Mouse (Mus musculus) limb, embryonic 14.5 days (tissue): Measurements from ENCODE around the gene Snx32. TPM values are rescaled to one million over a fixed set of nuclear protein-coding genes. Genes with fewer than 3 reads are reported as not detected.

Experiments used
- ATAC-seq: fragments of 200-750 bp; cut with Nextera tagmentation; 2 replicates; pipeline ENCODE4 v1.8.0; 2017; ENCODE audit warnings: low read depth, moderate number of reproducible peaks, moderate TSS enrichment; ENCODE audit not compliant: low FRiP score
- DNase-seq: peaks from one replicate; pipeline ENCODE4 v3.0.0-alpha.2; 2015; ENCODE audit warnings: low spot score
- H3K27ac ChIP-seq: fragments of 300-500 bp; sonication (generic); replicated peaks from 2 replicates; pipeline ENCODE4 v1.5.1; 2014; ENCODE audit warnings: low read depth, mild to moderate bottlenecking, low read length, moderate library complexity, mixed read lengths
- H3K27me3 ChIP-seq: fragments of 300-500 bp; sonication (generic); 2 replicates; pipeline ENCODE4 v1.6.1; 2014; ENCODE audit warnings: low read length, mixed read lengths; ENCODE audit not compliant: control insufficient read depth, insufficient read depth
- H3K36me3 ChIP-seq: fragments of 300-500 bp; sonication (generic); 2 replicates; pipeline ENCODE4 v1.6.1; 2014; ENCODE audit warnings: mild to moderate bottlenecking, low read length, moderate library complexity, mixed read lengths; ENCODE audit not compliant: control insufficient read depth, insufficient read depth
- H3K4me1 ChIP-seq: fragments of 300-500 bp; sonication (generic); 2 replicates; pipeline ENCODE4 v1.6.1; 2014; ENCODE audit warnings: antibody characterized with exemption, low read length, mixed read lengths; ENCODE audit not compliant: control insufficient read depth, insufficient read depth
- H3K4me2 ChIP-seq: fragments of 300-500 bp; sonication (generic); replicated peaks from 2 replicates; pipeline ENCODE4 v1.6.1; 2014; ENCODE audit warnings: low read depth, mild to moderate bottlenecking, low read length, moderate library complexity; ENCODE audit not compliant: severe bottlenecking
- H3K4me3 ChIP-seq: fragments of 300-500 bp; sonication (generic); replicated peaks from 2 replicates; pipeline ENCODE4 v1.5.1; 2014; ENCODE audit warnings: low read length
- H3K9ac ChIP-seq: fragments of 300-500 bp; sonication (generic); 2 replicates; pipeline ENCODE4 v1.6.1; 2014; ENCODE audit warnings: mild to moderate bottlenecking, low read depth, low read length, moderate library complexity; ENCODE audit not compliant: severe bottlenecking
- H3K9me3 ChIP-seq: fragments of 300-500 bp; sonication (generic); 2 replicates; pipeline ENCODE4 v1.6.1; 2016; ENCODE audit warnings: low read length; ENCODE audit not compliant: control insufficient read depth
- POLR2A ChIP-seq: fragments of 200-500 bp; IDR thresholded peaks from 2 replicates; pipeline ENCODE4 v1.8.0; 2012; ENCODE audit warnings: inconsistent platforms, mild to moderate bottlenecking, moderate library complexity, borderline replicate concordance; ENCODE audit not compliant: insufficient read depth, insufficient read length; ENCODE audit errors: extremely low read depth
- WGBS: fragments of 180-500 bp; shearing (Covaris S2); extraction: QIAGEN DNeasy Blood & Tissue Kit; methylation state at CpG from one replicate; pipeline ENCODE4 v1.1.7; 2014; 5-methylcytosine and 5-hydroxymethylcytosine counted together
- polyA plus RNA-seq, 2 experiments: library from polyadenylated mRNA; depleted of rRNA in 1 of 2; stranded (reverse) in 1 of 2; unstranded in 1 of 2; fragments of >200 nt; fragmentation: Nextera tagmentation in 1 of 2; extraction: Ambion mirVana in 1 of 2; gene quantifications; 2 replicates each; pipeline versions ENCODE4 v1.2.1 to v1.2.3; 2012 to 2014

The Snx32 gene
- polyA plus RNA-seq, 2 experiments, result 9.6 to 23.6 TPM

DNA sequence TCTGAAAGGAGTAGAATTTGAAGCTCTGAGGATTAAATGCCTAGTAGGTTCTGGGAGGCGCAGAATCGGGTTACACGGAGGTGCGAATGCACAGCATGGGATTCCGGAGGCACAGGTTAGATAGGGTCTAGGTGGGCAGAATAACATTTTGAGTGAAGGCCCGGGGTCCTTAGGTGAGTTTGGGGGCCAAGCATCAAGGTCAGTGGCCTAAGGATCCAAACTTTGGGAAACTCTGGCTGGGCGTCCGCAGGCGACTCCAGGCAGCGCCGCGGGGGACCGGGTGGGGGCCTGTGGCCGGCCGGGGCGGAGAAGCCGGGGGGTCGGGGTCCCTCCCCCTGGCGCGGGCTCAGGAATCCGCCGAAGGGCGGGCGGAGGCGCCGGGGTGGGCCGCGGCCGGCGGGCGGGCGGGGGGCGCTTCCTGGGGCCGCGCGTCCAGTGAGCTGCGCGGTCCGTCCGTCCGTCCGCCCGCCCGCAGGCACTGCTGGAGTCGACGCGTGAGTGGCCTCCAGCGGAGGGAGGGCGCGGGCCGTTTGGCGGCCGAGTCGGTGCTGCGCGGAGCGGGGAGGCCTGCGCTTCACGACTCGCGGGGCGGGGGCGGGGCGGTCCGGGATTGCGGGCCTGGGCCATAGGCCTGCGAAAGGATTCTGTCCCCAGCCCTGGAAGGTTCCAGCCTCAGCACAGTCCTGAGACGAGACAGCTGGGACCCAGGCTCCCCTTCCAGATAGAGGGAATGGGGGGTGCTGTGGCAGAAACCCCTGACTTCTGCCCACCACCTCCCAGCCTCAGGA is 35.9 kb downstream of the Snx32 start:
- Histone ChIP-seq H3K9ac (peak overlapping the region; percentile 84), H3K4me3 (peak overlapping the region; percentile 70), H3K9me3 (no peaks in the 10 kb centered on the region), H3K4me2 (peak overlapping the region; percentile 85), H3K4me1 (peaks cover 16% of the 10 kb centered on the region), H3K36me3 (peaks cover 27% of the 10 kb centered on the region), H3K27me3 (no peaks in the 10 kb centered on the region), H3K27ac (peak overlapping the region; percentile 90)
- WGBS, result 1% methylated on average over 32 of the region's 68 CpGs
- no peak for TF ChIP-seq POLR2A
- DNase-seq (peak; percentile 30), ATAC-seq (peak; percentile 69)

DNA sequence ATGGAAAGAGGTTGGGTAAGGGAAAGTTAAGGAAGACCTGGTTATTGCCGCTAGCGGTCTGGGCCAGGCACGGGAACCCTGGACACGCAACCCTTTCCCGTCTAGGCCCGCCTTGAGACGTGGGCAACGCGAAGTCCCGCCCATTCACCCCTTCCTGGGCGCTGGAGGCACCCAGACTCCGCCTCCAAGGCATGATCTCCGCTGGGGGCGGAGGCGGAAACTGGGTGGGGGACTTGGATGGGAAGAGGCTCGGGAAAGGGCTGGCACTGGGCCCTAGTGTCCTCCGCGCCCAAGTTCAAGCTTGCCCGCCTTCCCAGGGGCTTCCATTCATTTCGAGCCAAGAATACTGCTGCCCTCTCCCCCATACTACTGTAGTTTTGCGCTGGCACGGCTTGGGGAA is 36.6 kb downstream of the Snx32 start, which contains the start of gene Efemp2:
TSS of gene Efemp2 (plus strand) at position 235 of the 400 bp plus-strand sequence.
- peaks cover 19% of the 10 kb centered on the region for H3K36me3 ChIP-seq
- ATAC-seq, result peak; percentile 36; the same call in 1 of the 2 replicates
- peak; percentile 87 for DNase-seq
- H3K27ac ChIP-seq, result peak within 1 kb of the TSS; percentile 90
- H3K27me3 ChIP-seq, result no peaks in the 10 kb centered on the region
- H3K9me3 ChIP-seq, result no peaks in the 10 kb centered on the region
- peaks cover 16% of the 10 kb centered on the region for H3K4me1 ChIP-seq
- H3K4me3 ChIP-seq, result peak within 1 kb of the TSS; percentile 70
- WGBS, result 4% methylated on average over 22 of the region's 22 CpGs
- H3K9ac ChIP-seq, result peak within 1 kb of the TSS; percentile 84
- no peak for TF ChIP-seq POLR2A
- H3K4me2 ChIP-seq, result peak within 1 kb of the TSS; percentile 85

DNA sequence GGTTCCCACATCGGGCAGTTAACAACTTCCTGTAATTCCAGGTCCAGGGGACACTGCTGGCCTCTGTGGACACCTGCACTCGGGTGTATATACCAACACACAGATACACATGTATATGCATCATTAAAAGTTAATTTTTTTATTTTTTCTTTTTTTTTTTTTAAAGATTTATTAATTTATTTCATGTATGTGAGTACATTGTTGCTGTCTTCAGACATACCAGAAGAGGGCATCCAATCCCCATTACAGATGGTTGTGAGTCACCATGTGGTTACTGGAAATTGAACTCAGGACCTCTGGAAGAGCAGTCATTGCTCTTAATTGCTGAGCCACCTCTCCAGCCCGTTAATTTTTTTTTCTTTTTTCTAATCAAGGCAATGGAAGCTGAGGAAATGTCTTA is 37.5 kb downstream of the Snx32 start:
- H3K27ac ChIP-seq, result no peak overlapping the region
- H3K9me3 ChIP-seq, result no peaks in the 10 kb centered on the region
- 69% methylated on average over 3 of the region's 3 CpGs for WGBS
- no peak overlapping the region for H3K4me2 ChIP-seq
- no peak for TF ChIP-seq POLR2A
- no peak overlapping the region for H3K9ac ChIP-seq
- no peak overlapping the region for H3K4me3 ChIP-seq
- no peak for DNase-seq
- H3K27me3 ChIP-seq, result no peaks in the 10 kb centered on the region
- H3K4me1 ChIP-seq, result peaks cover 16% of the 10 kb centered on the region
- H3K36me3 ChIP-seq, result peaks cover 18% of the 10 kb centered on the region
- no peak for ATAC-seq

DNA sequence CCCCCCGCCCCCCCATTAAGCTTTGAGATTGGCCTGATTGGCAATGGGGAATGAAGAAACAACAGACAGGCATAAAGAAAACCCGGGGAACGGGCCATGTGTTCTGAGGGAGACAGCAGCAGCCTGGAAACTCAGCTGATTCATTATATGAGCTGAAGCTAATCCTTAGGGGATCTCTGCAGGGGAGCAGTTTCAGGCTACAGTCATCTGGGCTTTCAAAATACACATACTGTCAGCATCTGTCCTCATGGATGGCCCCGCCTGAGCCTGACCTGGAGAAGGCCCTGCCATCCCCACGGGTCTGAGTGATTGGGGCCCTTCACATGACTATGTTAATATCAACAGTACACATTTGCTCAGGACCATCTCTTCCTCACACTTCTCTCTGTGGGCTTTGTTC is 38.5 kb downstream of the Snx32 start:
- peaks cover 18% of the 10 kb centered on the region for H3K36me3 ChIP-seq
- 44% methylated on average over 5 of the region's 5 CpGs for WGBS
- H3K4me2 ChIP-seq, result no peak overlapping the region
- no peaks in the 10 kb centered on the region for H3K27me3 ChIP-seq
- peaks cover 16% of the 10 kb centered on the region for H3K4me1 ChIP-seq
- DNase-seq (no peak), ATAC-seq (no peak)
- H3K27ac ChIP-seq, result no peak overlapping the region
- no peak for TF ChIP-seq POLR2A
- no peaks in the 10 kb centered on the region for H3K9me3 ChIP-seq
- H3K4me3 ChIP-seq, result no peak overlapping the region
- no peak overlapping the region for H3K9ac ChIP-seq

DNA sequence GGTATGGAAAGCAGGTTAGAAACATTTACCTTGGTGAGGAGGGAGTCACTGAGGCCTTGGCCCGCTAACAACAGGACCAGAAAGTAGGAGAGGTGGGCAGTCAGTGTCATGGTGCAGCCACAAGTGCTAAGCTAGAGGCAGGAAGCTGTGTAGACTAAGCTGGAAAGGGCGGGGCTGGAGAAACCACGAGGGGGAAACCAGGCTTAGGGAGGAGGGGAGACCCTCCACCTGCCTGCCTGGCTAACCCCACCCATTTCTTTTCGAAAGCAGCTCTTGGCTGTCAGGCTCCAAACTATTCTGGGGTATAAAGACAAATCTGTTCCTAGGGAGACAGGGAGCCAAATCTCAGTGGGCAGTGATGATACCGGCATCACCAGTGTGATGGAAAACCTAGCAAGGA is 42.0 kb downstream of the Snx32 start, which contains the start of gene Ctsw:
TSS of gene Ctsw (minus strand) at position 134 of the 400 bp plus-strand sequence.
- TF ChIP-seq POLR2A, result no peak
- ATAC-seq, result no peak
- H3K36me3 ChIP-seq, result peaks cover 49% of the 10 kb centered on the region
- no peaks in the 10 kb centered on the region for H3K9me3 ChIP-seq
- H3K4me3 ChIP-seq, result no peak within 1 kb of the TSS
- no peak for DNase-seq
- H3K27ac ChIP-seq, result no peak within 1 kb of the TSS
- WGBS, result 53% methylated on average over 5 of the region's 5 CpGs
- H3K27me3 ChIP-seq, result no peaks in the 10 kb centered on the region
- no peaks in the 10 kb centered on the region; the same call in 1 of the 2 replicates for H3K4me1 ChIP-seq
- no peak within 1 kb of the TSS for H3K9ac ChIP-seq
- no peak within 1 kb of the TSS for H3K4me2 ChIP-seq
